ENCODE assay signal across 8 mouse cellular contexts in the genomic region with DNA sequence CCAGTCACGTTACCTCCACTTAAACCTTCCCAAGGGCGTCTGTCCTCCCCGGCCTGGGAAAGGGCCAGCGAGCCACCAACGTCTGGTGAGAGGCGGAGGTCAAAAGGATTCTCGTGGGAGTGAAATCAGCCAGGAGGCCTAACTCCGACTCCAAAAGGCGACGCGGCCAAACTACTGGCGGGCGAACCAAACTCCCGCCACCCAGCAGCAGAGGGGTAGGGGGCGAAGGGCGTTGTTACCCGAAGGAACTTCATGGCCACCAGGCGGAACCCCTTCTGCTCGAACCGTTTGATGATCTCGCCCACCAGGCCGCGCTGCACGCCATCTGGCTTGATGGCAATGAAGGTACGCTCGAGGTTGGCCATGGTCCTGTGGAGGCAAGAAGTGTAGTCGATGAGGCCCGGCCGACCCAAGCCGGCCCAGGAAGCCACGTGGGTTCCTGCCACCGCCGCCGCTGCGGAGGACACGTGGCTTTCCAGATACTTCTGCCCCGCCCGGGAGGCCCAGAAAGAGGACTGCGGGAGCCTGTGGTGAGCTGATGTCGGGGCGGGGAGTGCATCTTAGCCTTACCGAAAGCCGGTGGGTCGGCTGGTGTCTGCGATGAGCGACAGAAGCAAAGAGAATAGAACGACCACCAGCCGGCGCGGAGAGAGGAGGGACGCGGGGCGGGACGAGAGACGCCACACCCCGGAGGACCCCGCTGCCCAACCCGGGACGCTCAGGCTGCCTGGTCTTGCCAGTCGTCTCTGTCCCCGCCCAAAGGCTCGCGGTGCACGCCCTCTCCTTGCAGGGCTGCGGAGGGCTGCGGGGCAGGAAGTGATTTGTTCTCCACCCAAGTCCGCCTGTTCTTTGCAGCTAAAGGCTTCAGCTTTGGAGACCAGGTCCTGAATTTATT. TPM values are rescaled to one million over a fixed set of nuclear protein-coding genes. Genes with fewer than 3 reads are reported as not detected.
A peak's percentile ranks its signal among the peaks of the same experiment; 100 is the strongest.
DNase-seq lines count a peak whose midpoint lies in the region; ATAC-seq lines count a peak whose summit lies in the region.

No protein-coding gene starts in this region.

- peak; percentile 92 for DNase-seq in WW6 (ENCODE audit: low read depth, low spot score)
- DNase-seq in cerebellum, postnatal 36 days, result peak; percentile 75 to 81
- DNase-seq in frontal cortex, postnatal 36 days (ENCODE audit: low spot score in 2 of 2), result peak; percentile 86 to 87
- DNase-seq in left cerebral cortex, adult 11 months (ENCODE audit: low spot score), result peak; percentile 78
- DNase-seq in lung, postnatal 36 days, result peak; percentile 97
- peak; percentile 93 for DNase-seq in retina, postnatal 1 day
- peak; percentile 94 for DNase-seq in thymus, postnatal 4 days

- H3K4me3 ChIP-seq in hindbrain, embryonic 15.5 days, result peak overlapping the region; percentile 76

- peak overlapping the region; percentile 88 for H3K27ac ChIP-seq in hindbrain, embryonic 15.5 days (replicated peaks)

- WGBS in hindbrain, embryonic 15.5 days, result under 1% methylated on average over 67 of the region's 67 CpGs

- H3K9ac ChIP-seq in hindbrain, embryonic 15.5 days, result peak overlapping the region; percentile 67

- H3K4me2 ChIP-seq in hindbrain, embryonic 15.5 days, result peak overlapping the region; percentile 75

- no peaks in the 10 kb centered on the region for H3K9me3 ChIP-seq in hindbrain, embryonic 15.5 days

- H3K4me1 ChIP-seq in hindbrain, embryonic 15.5 days (replicated peaks), result peaks cover 33% of the 10 kb centered on the region

- ATAC-seq in hindbrain, embryonic 15.5 days (ENCODE audit: low FRiP score, low read depth), result peak; percentile 95

- H3K27me3 ChIP-seq in hindbrain, embryonic 15.5 days, result no peaks in the 10 kb centered on the region

- peaks cover 37% of the 10 kb centered on the region for H3K36me3 ChIP-seq in hindbrain, embryonic 15.5 days

RNA-seq across cellular contexts. Expression of a gene that starts 0.6 kb away (rescaled TPM):
- 94.8 and 100 TPM in 2 replicates for polyA plus RNA-seq in hindbrain, embryonic 15.5 days (2015; fragmentation: Nextera tagmentation; extraction: Ambion mirVana)

RNA-seq across cellular contexts. Expression of a gene that starts 12.6 kb away (rescaled TPM):
- 369 and 383 TPM in 2 replicates for polyA plus RNA-seq in hindbrain, embryonic 15.5 days (2015; fragmentation: Nextera tagmentation; extraction: Ambion mirVana)

RNA-seq across cellular contexts. Expression of a gene that starts 12.8 kb away (rescaled TPM):
- polyA plus RNA-seq in hindbrain, embryonic 15.5 days (2015; fragmentation: Nextera tagmentation; extraction: Ambion mirVana), result 346 and 369 TPM in 2 replicates

RNA-seq across cellular contexts. Expression of a gene that starts 40.4 kb away (rescaled TPM):
- 77.4 and 89.5 TPM in 2 replicates for polyA plus RNA-seq in hindbrain, embryonic 15.5 days (2015; fragmentation: Nextera tagmentation; extraction: Ambion mirVana)

Comparison
In these comparisons a context has a peak if more than half of its experiments do, and no peak if none do; other contexts are left out.
1. Peak in every context shown above with its lines: DNase-seq, ATAC-seq, H3K4me3 ChIP-seq and H3K27ac ChIP-seq.